Mouse (Mus musculus): ENCODE measurements around the gene Fam163b.

The Fam163b gene

GRCm38 (mm10) chr2:27087581-27087980 lies 54.7 kb downstream of the Fam163b start:
- DNase-seq (ENCODE audit: extremely low read depth, low read depth): no peak

- DNase-seq (ENCODE audit: extremely low read depth, low read depth): no peak
These were observed 55.7 kb downstream of the Fam163b start for GRCm38 (mm10) chr2:27086483-27087010.

- no peak for DNase-seq (ENCODE audit: extremely low read depth, low read depth)
These were observed 56.5 kb downstream of the Fam163b start for GRCm38 (mm10) chr2:27085801-27086200.

GRCm38 (mm10) chr2:27084963-27085362 lies 57.3 kb downstream of the Fam163b start:
- no peak for DNase-seq (ENCODE audit: extremely low read depth, low read depth)

GRCm38 (mm10) chr2:27083761-27084475 lies 58.4 kb downstream of the Fam163b start:
- no peak for DNase-seq (ENCODE audit: extremely low read depth, low read depth)

- DNase-seq (ENCODE audit: extremely low read depth, low read depth): no peak
These were observed 62.6 kb downstream of the Fam163b start for GRCm38 (mm10) chr2:27079649-27080048.

- no peak for DNase-seq (ENCODE audit: extremely low read depth, low read depth)
These were observed 63.1 kb downstream of the Fam163b start, which contains the start of gene Adamtsl2 for GRCm38 (mm10) chr2:27079152-27079584. Gene Adamtsl2 (plus strand): TSS chr2:27079379.

GRCm38 (mm10) chr2:27078312-27078711 lies 64.0 kb downstream of the Fam163b start:
- no peak for DNase-seq (ENCODE audit: extremely low read depth, low read depth)

- no peak for DNase-seq (ENCODE audit: extremely low read depth, low read depth)
These were observed 64.5 kb downstream of the Fam163b start for GRCm38 (mm10) chr2:27077655-27078244.

- peak; percentile 2 for DNase-seq (ENCODE audit: extremely low read depth, low read depth)
These were observed 66.8 kb downstream of the Fam163b start for GRCm38 (mm10) chr2:27075485-27075884.

- no peak for DNase-seq (ENCODE audit: extremely low read depth, low read depth)
These were observed 67.5 kb downstream of the Fam163b start for GRCm38 (mm10) chr2:27074804-27075203.

- no peak for DNase-seq (ENCODE audit: extremely low read depth, low read depth)
These were observed 68.9 kb downstream of the Fam163b start for GRCm38 (mm10) chr2:27073407-27073806.

- no peak for DNase-seq (ENCODE audit: extremely low read depth, low read depth)
These were observed 70.3 kb downstream of the Fam163b start, which contains the start of gene Mymk for GRCm38 (mm10) chr2:27071978-27072377. Gene Mymk (minus strand): TSS chr2:27072179.

GRCm38 (mm10) chr2:27071137-27071536 lies 71.2 kb downstream of the Fam163b start:
- peak; percentile 33 for DNase-seq (ENCODE audit: extremely low read depth, low read depth)

GRCm38 (mm10) chr2:27070247-27070813 lies 72.0 kb downstream of the Fam163b start:
- no peak for DNase-seq (ENCODE audit: extremely low read depth, low read depth)

GRCm38 (mm10) chr2:27069646-27070045 lies 72.6 kb downstream of the Fam163b start:
- no peak for DNase-seq (ENCODE audit: extremely low read depth, low read depth)

- DNase-seq (ENCODE audit: extremely low read depth, low read depth): no peak
These were observed 74.3 kb downstream of the Fam163b start for GRCm38 (mm10) chr2:27067996-27068395.

- no peak for DNase-seq (ENCODE audit: extremely low read depth, low read depth)
These were observed 75.2 kb downstream of the Fam163b start for GRCm38 (mm10) chr2:27067124-27067523.

All from MEL-GATA-1-ER (cell line).